Mouse (Mus musculus): ENCODE results near the gene Etv6.

Gene Etv6

GRCm38 (mm10) chr6:134252081-134252755, 216.7 kb downstream of the Etv6 start:
- peak; percentile 37 for DNase-seq (ENCODE audit: low read depth)

GRCm38 (mm10) chr6:134256369-134256768, 220.9 kb downstream of the Etv6 start:
- no peak for DNase-seq (ENCODE audit: low read depth)

GRCm38 (mm10) chr6:134259913-134260312, 224.4 kb downstream of the Etv6 start:
- DNase-seq (ENCODE audit: low read depth), result no peak

- no peak for DNase-seq (ENCODE audit: low read depth)
Observed at GRCm38 (mm10) chr6:134261904-134262303, 226.4 kb downstream of the Etv6 start.

GRCm38 (mm10) chr6:134262383-134262782, 226.9 kb downstream of the Etv6 start:
- DNase-seq (ENCODE audit: low read depth), result no peak

GRCm38 (mm10) chr6:134262911-134263607, 227.6 kb downstream of the Etv6 start:
- no peak for DNase-seq (ENCODE audit: low read depth)

GRCm38 (mm10) chr6:134273884-134274283, 238.4 kb downstream of the Etv6 start:
- DNase-seq (ENCODE audit: low read depth), result peak; percentile 39

- no peak for DNase-seq (ENCODE audit: low read depth)
Observed at GRCm38 (mm10) chr6:134276954-134277353, 241.5 kb downstream of the Etv6 start.

GRCm38 (mm10) chr6:134282095-134282494, 246.6 kb downstream of the Etv6 start:
- DNase-seq (ENCODE audit: low read depth), result no peak

GRCm38 (mm10) chr6:134291823-134292222, 256.3 kb downstream of the Etv6 start:
- no peak for DNase-seq (ENCODE audit: low read depth)

- no peak for DNase-seq (ENCODE audit: low read depth)
Observed at GRCm38 (mm10) chr6:134292404-134292803, 256.9 kb downstream of the Etv6 start.

GRCm38 (mm10) chr6:134293615-134294508, 258.4 kb downstream of the Etv6 start:
- DNase-seq (ENCODE audit: low read depth), result no peak

GRCm38 (mm10) chr6:134297884-134298619, 262.6 kb downstream of the Etv6 start:
- no peak for DNase-seq (ENCODE audit: low read depth)

- peak; percentile 9 for DNase-seq (ENCODE audit: low read depth)
Observed at GRCm38 (mm10) chr6:134301951-134302350, 266.5 kb downstream of the Etv6 start.

- no peak for DNase-seq (ENCODE audit: low read depth)
Observed at GRCm38 (mm10) chr6:134311346-134311745, 275.8 kb downstream of the Etv6 start.

- no peak for DNase-seq (ENCODE audit: low read depth)
Observed at GRCm38 (mm10) chr6:134312571-134312970, 277.1 kb downstream of the Etv6 start.

- DNase-seq (ENCODE audit: low read depth), result no peak
Observed at GRCm38 (mm10) chr6:134317371-134317770, 281.9 kb downstream of the Etv6 start.

All from naive thymus-derived CD4-positive, alpha-beta T cell, adult 2 months (primary cell).